Mouse (Mus musculus) myocyte (in vitro differentiated cells): ENCODE results near the gene Tnfrsf13b.

ENCODE experiments used
- E2F4 ChIP-seq: IDR thresholded peaks from one replicate; pipeline ENCODE4 v1.6.1; 2011; ENCODE audit warnings: mild to moderate bottlenecking, control low read depth, moderate library complexity; ENCODE audit not compliant: insufficient read depth
- MAX ChIP-seq: IDR thresholded peaks from one replicate; pipeline ENCODE4 v1.6.1; 2011; ENCODE audit warnings: low read depth, mild to moderate bottlenecking, control low read depth
- MYOG ChIP-seq, 3 experiments: IDR thresholded peaks; one replicate each; pipeline ENCODE4 v1.6.1; 2011; ENCODE audit warnings: control low read depth in 2 of 3, low read depth in 2 of 3, mild to moderate bottlenecking in 2 of 3; ENCODE audit not compliant: insufficient read length in 2 of 3, control insufficient read depth in 1 of 3, insufficient read depth in 1 of 3
- POLR2A ChIP-seq: IDR thresholded peaks from one replicate; pipeline ENCODE4 v1.6.1; 2011; ENCODE audit warnings: low read depth, mild to moderate bottlenecking, control low read depth, moderate library complexity; ENCODE audit not compliant: insufficient read length
- POLR2AphosphoS2 ChIP-seq: IDR thresholded peaks from one replicate; pipeline ENCODE4 v1.6.1; 2011; ENCODE audit warnings: low read depth, control low read depth; ENCODE audit not compliant: insufficient read length
- SRF ChIP-seq: IDR thresholded peaks from one replicate; pipeline ENCODE4 v1.6.1; 2011; ENCODE audit warnings: low read depth; ENCODE audit not compliant: control insufficient read depth, insufficient read length
- USF1 ChIP-seq: IDR thresholded peaks from one replicate; pipeline ENCODE4 v1.6.1; 2011; ENCODE audit warnings: low read depth, mild to moderate bottlenecking, control low read depth, moderate library complexity

DNA sequence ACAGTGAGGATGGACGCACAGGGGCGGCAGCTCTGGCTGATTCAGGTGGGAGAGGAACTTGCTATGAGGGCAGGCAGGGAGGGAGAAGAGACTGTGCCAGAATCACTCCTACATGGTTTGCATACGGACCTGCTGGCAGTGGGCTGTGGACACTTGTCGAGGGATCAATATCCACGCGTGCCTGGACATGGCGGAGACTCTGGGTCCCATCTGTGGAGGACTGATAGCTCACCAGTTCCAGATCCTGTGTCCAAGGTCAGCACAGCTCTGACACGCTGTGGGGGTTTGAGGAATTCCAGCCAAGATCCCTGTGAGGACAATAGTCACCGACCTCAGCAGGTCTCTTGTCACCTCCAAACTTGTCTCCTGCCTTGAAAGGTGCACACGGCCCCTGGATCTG, 16.4 kb upstream of the Tnfrsf13b start:
- TF ChIP-seq POLR2A (no peak), E2F4 (no peak), USF1 (no peak), SRF (no peak), MAX (no peak), POLR2AphosphoS2 (no peak), MYOG (IDR thresholded peaks at IDR 0.05; ENCODE audit: control insufficient read depth in 1 of 3, insufficient read depth in 1 of 3, insufficient read length in 2 of 3, low read depth in 2 of 3) (no peak)
